Mouse (Mus musculus): ENCODE measurements around the gene Rgs7. TPM values are rescaled to one million over a fixed set of nuclear protein-coding genes. Genes with fewer than 3 reads are reported as not detected.

Rgs7 gene
- polyA plus RNA-seq, 1 experiment from 2014 or later, result not detected

DNA sequence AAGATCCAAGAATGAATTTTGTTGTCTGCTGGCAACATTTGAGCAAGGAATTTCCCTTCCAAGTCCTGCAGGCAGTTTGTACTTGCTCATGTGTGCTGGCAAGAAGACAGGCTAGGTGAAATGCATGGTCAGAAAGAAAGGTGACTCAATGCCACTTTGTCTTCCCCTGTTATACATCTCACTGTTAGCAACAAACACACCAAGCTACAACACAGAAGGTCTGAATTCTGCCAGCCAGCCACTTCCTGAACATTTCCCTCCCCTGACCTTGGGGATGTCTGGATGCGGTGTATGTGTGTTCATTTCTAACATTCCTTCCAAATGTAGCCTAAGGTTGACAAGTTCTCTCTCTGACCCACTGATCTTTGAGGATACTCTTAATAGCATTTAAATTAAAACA is 191.4 kb downstream of the Rgs7 start:
- no peak overlapping the region for H3K27ac ChIP-seq
- no peaks in the 10 kb centered on the region for H3K36me3 ChIP-seq (ENCODE audit: inconsistent target)
- 90% methylated on average over 1 of the region's 1 CpGs for WGBS (ENCODE audit: missing documents)
- H3K4me3 ChIP-seq (ENCODE audit: inconsistent target), result no peak overlapping the region
- H3K79me2 ChIP-seq (ENCODE audit: inconsistent target), result no peaks in the 10 kb centered on the region

DNA sequence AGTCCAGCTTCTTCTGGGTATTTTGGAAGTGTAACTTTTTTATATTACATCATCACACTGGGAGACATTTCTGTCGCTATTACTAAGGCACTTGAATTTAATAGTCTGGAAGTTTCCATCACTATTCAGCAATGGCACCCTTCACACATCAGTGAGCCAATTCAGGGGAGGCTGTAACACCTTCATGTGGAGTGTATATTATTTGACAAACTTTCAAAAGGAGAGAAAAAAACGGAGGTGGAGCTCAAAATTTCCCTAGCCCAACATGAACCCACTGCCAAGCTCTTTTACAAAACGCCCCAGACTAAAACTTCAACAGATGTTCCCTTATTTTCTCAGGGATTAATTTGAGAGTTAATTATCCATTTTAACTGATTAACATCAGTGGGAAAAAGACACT is 191.9 kb downstream of the Rgs7 start:
- Histone ChIP-seq H3K36me3 (ENCODE audit: inconsistent target) (no peaks in the 10 kb centered on the region), H3K79me2 (ENCODE audit: inconsistent target) (no peaks in the 10 kb centered on the region), H3K4me3 (ENCODE audit: inconsistent target) (no peak overlapping the region), H3K27ac (no peak overlapping the region)
- 69% methylated on average over 3 of the region's 3 CpGs for WGBS (ENCODE audit: missing documents)

- no peak overlapping the region for H3K4me3 ChIP-seq (ENCODE audit: inconsistent target)
- H3K79me2 ChIP-seq (ENCODE audit: inconsistent target), result no peaks in the 10 kb centered on the region
- no peak overlapping the region for H3K27ac ChIP-seq
- H3K36me3 ChIP-seq (ENCODE audit: inconsistent target), result no peaks in the 10 kb centered on the region
- WGBS (ENCODE audit: missing documents), result 87% methylated on average over 2 of the region's 2 CpGs
Observed at GRCm38 (mm10) chr1:175299603-175300397, 192.5 kb downstream of the Rgs7 start.

- Histone ChIP-seq H3K4me3 (ENCODE audit: inconsistent target) (no peak overlapping the region), H3K27ac (no peak overlapping the region), H3K79me2 (ENCODE audit: inconsistent target) (no peaks in the 10 kb centered on the region), H3K36me3 (ENCODE audit: inconsistent target) (no peaks in the 10 kb centered on the region)
- 100% methylated on average over 1 of the region's 1 CpGs for WGBS (ENCODE audit: missing documents)
Observed at GRCm38 (mm10) chr1:175296906-175297305, 195.4 kb downstream of the Rgs7 start.

- 69% methylated on average over 1 of the region's 1 CpGs for WGBS (ENCODE audit: missing documents)
- Histone ChIP-seq H3K27ac (no peak overlapping the region), H3K36me3 (ENCODE audit: inconsistent target) (no peaks in the 10 kb centered on the region), H3K4me3 (ENCODE audit: inconsistent target) (no peak overlapping the region), H3K79me2 (ENCODE audit: inconsistent target) (no peaks in the 10 kb centered on the region)
Observed at GRCm38 (mm10) chr1:175290072-175290471, 202.2 kb downstream of the Rgs7 start.

DNA sequence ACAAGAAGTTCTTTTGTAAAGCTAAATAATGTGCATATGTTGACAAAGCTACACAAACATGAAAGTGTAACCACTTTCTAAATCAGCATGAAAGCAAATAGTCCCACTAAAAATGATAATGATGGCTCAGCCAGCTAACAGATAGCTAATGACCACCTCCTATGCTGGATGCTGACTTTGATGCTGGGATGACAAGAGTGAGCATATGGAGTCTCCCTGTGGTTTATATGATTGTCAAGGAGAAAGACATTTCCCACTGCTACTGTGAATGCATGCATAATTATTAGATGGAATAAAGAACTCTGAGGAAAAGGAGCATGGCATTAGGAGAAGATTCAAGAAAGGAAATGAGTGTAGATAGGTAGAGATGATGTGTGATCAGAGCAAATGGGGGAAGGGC is 230.0 kb downstream of the Rgs7 start:
- Histone ChIP-seq H3K27ac (no peak overlapping the region), H3K4me3 (ENCODE audit: inconsistent target) (no peak overlapping the region)

DNA sequence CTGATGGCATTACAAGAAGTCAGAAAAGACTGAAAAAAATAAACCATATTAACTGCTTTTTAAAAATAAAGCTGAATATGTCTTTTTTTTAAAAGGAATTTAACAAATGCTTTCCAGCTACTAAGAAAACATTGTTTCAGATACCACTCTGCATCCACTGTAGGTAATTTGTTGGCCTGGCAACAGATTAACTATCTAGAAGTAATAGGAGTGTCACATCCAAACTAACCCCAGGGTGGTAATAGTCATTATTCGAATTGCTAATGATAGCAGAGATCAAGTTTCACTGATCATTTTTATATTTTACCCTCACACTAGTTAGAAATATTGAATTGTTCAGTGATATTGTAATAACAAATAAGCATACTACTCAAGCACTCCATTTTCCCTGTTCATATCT is 232.9 kb downstream of the Rgs7 start:
- 23% methylated on average over 1 of the region's 1 CpGs for WGBS (ENCODE audit: missing documents)
- Histone ChIP-seq H3K79me2 (ENCODE audit: inconsistent target) (no peaks in the 10 kb centered on the region), H3K4me3 (ENCODE audit: inconsistent target) (no peak overlapping the region)

More for the DNA sequence above, 230.0 kb downstream of the Rgs7 start:
- Histone ChIP-seq H3K36me3 (ENCODE audit: inconsistent target) (no peaks in the 10 kb centered on the region), H3K79me2 (ENCODE audit: inconsistent target) (no peaks in the 10 kb centered on the region)

DNA sequence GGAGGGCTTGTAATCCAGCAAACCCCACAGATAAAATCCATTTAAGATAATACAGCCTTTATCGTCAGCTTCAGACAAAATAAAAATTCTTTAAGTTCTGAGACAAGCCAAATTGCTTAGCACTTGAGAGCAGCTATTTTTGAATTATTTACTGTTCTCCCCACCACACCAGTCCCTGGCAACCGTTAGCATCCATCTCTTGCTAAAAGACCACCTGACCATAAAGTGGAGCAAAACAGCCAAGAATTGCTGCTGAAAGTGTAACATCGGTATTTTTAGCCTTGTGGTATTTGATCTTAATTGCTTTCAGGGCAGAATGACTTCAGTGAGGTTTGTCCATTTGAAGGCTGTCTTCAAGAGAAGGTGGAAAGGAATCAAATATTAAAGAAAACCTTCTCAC is 237.1 kb downstream of the Rgs7 start:
- Histone ChIP-seq H3K27ac (no peak overlapping the region), H3K4me3 (ENCODE audit: inconsistent target) (no peak overlapping the region), H3K36me3 (ENCODE audit: inconsistent target) (no peaks in the 10 kb centered on the region), H3K79me2 (ENCODE audit: inconsistent target) (no peaks in the 10 kb centered on the region)
- WGBS (ENCODE audit: missing documents), result 76% methylated on average over 3 of the region's 3 CpGs

More for the DNA sequence above, 232.9 kb downstream of the Rgs7 start:
- Histone ChIP-seq H3K27ac (no peak overlapping the region), H3K36me3 (ENCODE audit: inconsistent target) (no peaks in the 10 kb centered on the region)

DNA sequence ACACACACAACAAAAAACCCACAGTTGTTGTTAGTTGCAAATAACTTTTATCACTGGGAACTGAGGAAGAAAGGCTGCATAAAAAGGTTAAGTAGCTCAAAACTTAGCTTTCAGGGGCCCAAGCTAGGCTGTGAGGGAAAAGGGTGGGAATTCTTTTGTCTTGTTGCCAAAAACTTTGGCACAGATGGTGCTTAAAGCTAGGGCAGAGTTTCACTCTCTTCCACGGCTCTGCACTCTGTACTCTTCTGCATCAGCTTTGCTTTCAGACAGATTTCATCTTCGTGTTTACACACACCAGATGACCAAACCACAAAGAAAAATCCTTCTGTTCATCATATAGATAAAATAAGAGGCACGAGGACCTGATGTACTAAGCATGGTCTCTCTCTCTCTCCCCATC is 237.6 kb downstream of the Rgs7 start:
- Histone ChIP-seq H3K4me3 (ENCODE audit: inconsistent target) (no peak overlapping the region), H3K79me2 (ENCODE audit: inconsistent target) (no peaks in the 10 kb centered on the region), H3K36me3 (ENCODE audit: inconsistent target) (no peaks in the 10 kb centered on the region), H3K27ac (no peak overlapping the region)
- WGBS (ENCODE audit: missing documents), result 59% methylated on average over 3 of the region's 3 CpGs

DNA sequence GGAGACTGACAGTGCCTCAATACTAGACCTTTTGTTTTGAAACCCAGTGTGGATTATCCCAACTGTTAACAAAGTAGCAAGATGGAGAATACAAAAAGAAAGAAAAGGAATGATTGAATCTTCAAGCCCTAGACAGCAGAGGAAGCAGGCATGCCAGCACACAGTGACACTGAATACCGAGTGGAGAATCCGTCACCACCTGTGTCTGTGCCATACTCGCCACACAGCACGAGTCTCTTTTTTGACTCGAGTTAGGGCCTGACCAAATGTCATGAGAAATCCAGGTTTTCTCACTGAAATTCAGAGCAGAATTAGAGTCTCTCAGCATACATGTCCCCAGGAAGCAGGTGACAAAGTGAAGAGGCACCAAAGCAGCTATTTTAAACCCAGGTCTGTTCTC is 250.2 kb downstream of the Rgs7 start:
- H3K79me2 ChIP-seq (ENCODE audit: inconsistent target), result no peaks in the 10 kb centered on the region
- H3K4me3 ChIP-seq (ENCODE audit: inconsistent target), result no peak overlapping the region
- WGBS (ENCODE audit: missing documents), result 83% methylated on average over 5 of the region's 5 CpGs
- no peak overlapping the region for H3K27ac ChIP-seq
- no peaks in the 10 kb centered on the region for H3K36me3 ChIP-seq (ENCODE audit: inconsistent target)

- Histone ChIP-seq H3K27ac (no peak overlapping the region), H3K79me2 (ENCODE audit: inconsistent target) (no peaks in the 10 kb centered on the region), H3K4me3 (ENCODE audit: inconsistent target) (no peak overlapping the region), H3K36me3 (ENCODE audit: inconsistent target) (no peaks in the 10 kb centered on the region)
- WGBS (ENCODE audit: missing documents), result 62% methylated on average over 2 of the region's 2 CpGs
Observed at GRCm38 (mm10) chr1:175240137-175240536, 252.2 kb downstream of the Rgs7 start.

DNA sequence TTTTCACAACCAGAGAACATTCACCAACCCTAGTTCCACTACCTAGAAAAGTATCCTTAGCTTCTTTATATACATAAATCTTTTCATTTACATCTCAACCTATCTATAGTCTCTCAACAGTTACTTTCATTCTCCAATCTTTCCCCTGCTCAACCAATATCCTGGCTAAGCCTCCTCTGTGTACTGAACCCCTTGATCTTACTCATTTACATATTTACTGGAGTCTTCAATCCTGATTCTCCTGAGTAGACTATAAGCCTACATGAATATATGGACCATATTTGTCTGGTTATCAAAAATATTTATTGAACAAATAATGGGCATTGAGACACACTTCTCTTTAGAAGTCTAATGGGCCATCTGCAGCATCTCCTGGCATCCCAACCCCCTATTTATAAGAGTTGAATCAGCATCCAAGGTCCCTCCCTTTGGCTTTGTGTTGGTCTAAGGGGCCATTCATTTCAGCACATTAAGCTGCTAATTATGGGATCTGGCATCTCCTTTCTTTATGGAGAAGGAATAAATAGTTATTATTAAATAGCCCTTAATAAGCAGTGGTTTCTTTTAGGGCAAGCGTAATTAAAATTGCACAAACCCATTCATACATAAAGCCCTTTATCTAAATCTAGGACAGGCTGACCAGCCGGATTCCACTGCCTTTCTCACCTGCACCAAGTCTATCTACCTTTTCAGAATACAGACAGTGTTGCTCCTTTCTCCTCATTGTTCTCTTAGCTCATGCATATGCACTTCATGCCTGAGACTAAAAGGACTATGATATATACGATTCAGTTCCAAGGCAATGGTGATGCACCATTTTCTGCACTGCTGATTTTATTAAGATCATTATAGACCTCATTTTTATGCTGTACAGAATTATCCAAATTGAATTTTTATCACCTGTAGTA is 270.5 kb downstream of the Rgs7 start:
- Histone ChIP-seq H3K36me3 (ENCODE audit: inconsistent target) (no peaks in the 10 kb centered on the region), H3K4me3 (ENCODE audit: inconsistent target) (no peak overlapping the region), H3K79me2 (ENCODE audit: inconsistent target) (no peaks in the 10 kb centered on the region), H3K27ac (no peak overlapping the region)
- 90% methylated on average over 3 of the region's 3 CpGs for WGBS (ENCODE audit: missing documents)

DNA sequence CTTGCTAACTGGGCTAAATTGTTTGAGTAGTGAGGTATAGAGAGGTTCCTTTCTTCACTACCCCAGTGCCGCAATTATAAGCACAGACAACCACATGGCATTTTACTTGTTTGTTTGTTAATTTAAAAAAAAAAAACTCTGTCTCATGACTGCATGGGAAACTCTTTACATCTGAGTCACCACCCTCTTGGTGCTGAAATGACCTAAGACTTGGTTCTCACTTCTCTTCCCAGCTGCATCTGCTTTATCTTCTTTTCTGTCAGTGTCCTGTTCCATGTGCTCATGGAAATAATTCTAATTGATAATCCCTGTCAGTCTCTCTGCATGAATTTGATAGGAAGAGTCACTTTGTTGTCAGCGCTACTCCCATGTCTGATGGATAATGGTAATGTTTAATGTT is 272.7 kb downstream of the Rgs7 start:
- no peak overlapping the region for H3K27ac ChIP-seq
- H3K79me2 ChIP-seq (ENCODE audit: inconsistent target), result no peaks in the 10 kb centered on the region
- 75% methylated on average over 2 of the region's 2 CpGs for WGBS (ENCODE audit: missing documents)
- H3K36me3 ChIP-seq (ENCODE audit: inconsistent target), result no peaks in the 10 kb centered on the region
- no peak overlapping the region for H3K4me3 ChIP-seq (ENCODE audit: inconsistent target)

GRCm38 (mm10) chr1:175207004-175207403 is 285.3 kb downstream of the Rgs7 start:
- 54% methylated on average over 2 of the region's 2 CpGs for WGBS (ENCODE audit: missing documents)
- Histone ChIP-seq H3K79me2 (ENCODE audit: inconsistent target) (no peaks in the 10 kb centered on the region), H3K27ac (no peak overlapping the region), H3K36me3 (ENCODE audit: inconsistent target) (no peaks in the 10 kb centered on the region), H3K4me3 (ENCODE audit: inconsistent target) (no peak overlapping the region)

GRCm38 (mm10) chr1:175205633-175206032 is 286.7 kb downstream of the Rgs7 start:
- Histone ChIP-seq H3K36me3 (ENCODE audit: inconsistent target) (no peaks in the 10 kb centered on the region), H3K79me2 (ENCODE audit: inconsistent target) (no peaks in the 10 kb centered on the region), H3K4me3 (ENCODE audit: inconsistent target) (no peak overlapping the region), H3K27ac (no peak overlapping the region)
- 71% methylated on average over 1 of the region's 1 CpGs for WGBS (ENCODE audit: missing documents)
